Mouse (Mus musculus) erythroblast, embryonic 14.5 days (primary cell): ENCODE results near the gene Zfp948. TPM values are rescaled to one million over a fixed set of nuclear protein-coding genes. Genes with fewer than 3 reads are reported as not detected.

Experiments
- H3K27me3 ChIP-seq: 2 replicates; pipeline ENCODE4 v1.6.1; 2012; ENCODE audit warnings: inconsistent platforms; ENCODE audit not compliant: control insufficient read depth
- H3K36me3 ChIP-seq: 2 replicates; pipeline ENCODE4 v1.6.1; 2012; ENCODE audit warnings: mild to moderate bottlenecking, inconsistent platforms; ENCODE audit not compliant: control insufficient read depth
- H3K4me1 ChIP-seq: 2 replicates; pipeline ENCODE4 v1.6.1; 2012; ENCODE audit warnings: inconsistent platforms; ENCODE audit not compliant: control insufficient read depth
- H3K4me3 ChIP-seq: replicated peaks from 2 replicates; pipeline ENCODE3; 2012; ENCODE audit warnings: moderate library complexity, mild to moderate bottlenecking, inconsistent platforms
- H3K9me3 ChIP-seq: 2 replicates; pipeline ENCODE4 v1.6.1; 2012; ENCODE audit warnings: low read length, inconsistent platforms, mixed read lengths; ENCODE audit not compliant: control insufficient read depth
- GATA1 ChIP-seq: IDR thresholded peaks from 2 replicates; pipeline ENCODE4 v1.6.1; 2012; ENCODE audit warnings: low read length, inconsistent platforms, mixed read lengths
- TAL1 ChIP-seq: IDR thresholded peaks from 3 replicates; pipeline ENCODE4 v1.6.1; 2012; ENCODE audit warnings: low read length, inconsistent platforms, mixed read lengths
- polyA plus RNA-seq: library from polyadenylated mRNA; stranded (reverse); fragments of >175 nt; gene quantifications from 2 replicates; pipeline ENCODE4 v1.2.3, GENCODE M21; 2012

Zfp948 gene
- polyA plus RNA-seq: 0.09 and 0.14 TPM in 2 replicates

DNA sequence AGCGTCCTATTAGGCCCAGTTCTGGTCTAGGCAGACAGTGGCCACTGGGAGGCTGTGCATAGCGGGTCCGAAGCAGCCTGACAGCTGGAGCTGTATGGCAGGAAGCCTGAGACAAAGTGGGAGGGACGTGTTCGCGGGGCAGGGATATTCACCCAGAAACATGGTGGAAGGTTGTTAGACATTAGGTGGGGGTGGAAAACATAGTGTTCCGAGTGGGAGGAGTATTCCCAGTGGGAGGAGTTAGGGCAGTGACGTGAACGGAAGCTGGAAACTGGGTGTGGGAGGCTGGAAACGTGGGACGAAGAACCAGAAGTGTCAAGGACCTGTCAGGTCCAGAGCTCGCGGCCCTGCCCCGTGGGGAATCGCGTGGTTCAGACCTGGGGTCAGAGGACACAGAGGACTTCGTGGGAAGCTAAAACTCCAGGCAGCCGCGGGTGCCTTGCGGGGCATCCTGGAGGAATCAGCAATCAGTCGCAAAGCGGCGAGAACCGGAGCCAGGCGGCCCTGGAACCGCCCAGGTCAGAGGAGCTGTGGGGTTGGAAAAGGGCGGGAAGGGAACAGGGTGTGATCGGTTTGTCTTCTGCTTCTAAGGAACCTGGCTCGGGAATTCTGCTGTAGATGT lies at the start of gene Zfp948:
Gene Zfp948, plus strand, starts transcription at position 281 of the 622 bp plus-strand sequence.
- Histone ChIP-seq H3K4me1 (peaks cover 24% of the 10 kb centered on the region), H3K36me3 (peaks cover 9% of the 10 kb centered on the region), H3K27me3 (no peaks in the 10 kb centered on the region), H3K9me3 (no peaks in the 10 kb centered on the region), H3K4me3 (peak within 1 kb of the TSS; percentile 76)
- TF ChIP-seq GATA1 (no peak), TAL1 (no peak)

DNA sequence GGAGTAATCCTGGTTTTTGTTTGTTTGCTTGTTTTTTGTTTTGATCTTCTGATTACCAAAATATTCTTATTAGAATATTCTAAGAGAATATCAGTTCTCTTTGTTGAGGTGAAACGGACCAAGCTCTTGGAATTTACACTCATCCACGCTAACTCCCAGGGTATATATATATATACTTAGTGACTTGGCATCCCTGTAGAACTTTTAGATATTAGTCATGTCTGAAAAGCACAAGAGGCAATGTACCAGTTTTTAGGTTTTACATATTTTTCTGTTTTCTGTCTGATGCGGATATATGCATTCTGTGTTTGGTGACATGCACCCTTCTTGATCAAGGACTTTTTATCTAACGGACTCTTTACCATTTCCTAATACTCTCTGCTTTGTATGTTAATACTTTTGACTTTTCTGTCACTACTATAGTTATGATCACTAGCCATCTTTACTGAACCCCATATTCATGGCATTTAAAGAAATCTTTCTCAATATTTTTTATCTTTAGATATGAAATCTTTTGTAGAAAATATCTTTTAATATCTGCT lies 49.6 kb upstream of the Zfp948 start:
- Histone ChIP-seq H3K4me3 (peak overlapping the region; percentile 69), H3K9me3 (no peaks in the 10 kb centered on the region), H3K27me3 (no peaks in the 10 kb centered on the region), H3K4me1 (peaks cover 17% of the 10 kb centered on the region), H3K36me3 (no peaks in the 10 kb centered on the region)
- TF ChIP-seq GATA1: no peak
- TF ChIP-seq TAL1: no peak

GRCm38 (mm10) chr17:21526270-21526669 lies 40.5 kb upstream of the Zfp948 start:
- no peaks in the 10 kb centered on the region for H3K4me1 ChIP-seq
- no peaks in the 10 kb centered on the region for H3K27me3 ChIP-seq
- no peak for TF ChIP-seq TAL1
- TF ChIP-seq GATA1: no peak
- H3K4me3 ChIP-seq: no peak overlapping the region
- H3K36me3 ChIP-seq: no peaks in the 10 kb centered on the region
- H3K9me3 ChIP-seq: no peaks in the 10 kb centered on the region

- Histone ChIP-seq H3K36me3 (no peaks in the 10 kb centered on the region), H3K27me3 (no peaks in the 10 kb centered on the region), H3K4me3 (no peak overlapping the region), H3K4me1 (peaks cover 36% of the 10 kb centered on the region), H3K9me3 (no peaks in the 10 kb centered on the region)
- TF ChIP-seq GATA1 (no peak), TAL1 (no peak)
These were observed 36.0 kb upstream of the Zfp948 start for GRCm38 (mm10) chr17:21530645-21531330.

DNA sequence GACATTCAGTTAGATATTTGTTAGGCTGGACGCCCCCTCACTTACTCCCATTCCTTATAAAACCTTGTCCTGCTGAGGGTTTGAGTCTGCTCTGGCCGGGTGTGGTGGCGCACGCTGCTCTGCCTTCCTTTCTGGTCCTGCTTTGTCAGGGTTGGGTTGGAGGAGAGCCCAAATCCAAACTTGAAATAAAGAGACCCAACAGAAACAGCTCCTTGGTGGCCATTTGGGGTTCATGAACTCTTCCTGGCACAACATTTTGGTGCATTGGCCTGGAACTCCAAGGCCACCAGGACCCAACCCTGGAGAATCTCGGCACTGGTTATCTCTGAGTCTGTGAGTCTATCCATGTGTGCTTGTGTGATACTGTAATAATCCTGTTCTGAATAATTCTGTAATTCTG lies 35.2 kb upstream of the Zfp948 start:
- peaks cover 37% of the 10 kb centered on the region for H3K4me1 ChIP-seq
- no peaks in the 10 kb centered on the region for H3K9me3 ChIP-seq
- H3K27me3 ChIP-seq: no peaks in the 10 kb centered on the region
- peak overlapping the region; percentile 68 for H3K4me3 ChIP-seq
- TF ChIP-seq GATA1 (no peak), TAL1 (no peak)
- H3K36me3 ChIP-seq: no peaks in the 10 kb centered on the region

- no peaks in the 10 kb centered on the region for H3K9me3 ChIP-seq
- TF ChIP-seq TAL1: no peak
- no peak for TF ChIP-seq GATA1
- H3K4me3 ChIP-seq: peak overlapping the region; percentile 68
- H3K4me1 ChIP-seq: peaks cover 37% of the 10 kb centered on the region
- H3K36me3 ChIP-seq: no peaks in the 10 kb centered on the region
- no peaks in the 10 kb centered on the region for H3K27me3 ChIP-seq
These were observed 34.5 kb upstream of the Zfp948 start for GRCm38 (mm10) chr17:21532101-21532951.

DNA sequence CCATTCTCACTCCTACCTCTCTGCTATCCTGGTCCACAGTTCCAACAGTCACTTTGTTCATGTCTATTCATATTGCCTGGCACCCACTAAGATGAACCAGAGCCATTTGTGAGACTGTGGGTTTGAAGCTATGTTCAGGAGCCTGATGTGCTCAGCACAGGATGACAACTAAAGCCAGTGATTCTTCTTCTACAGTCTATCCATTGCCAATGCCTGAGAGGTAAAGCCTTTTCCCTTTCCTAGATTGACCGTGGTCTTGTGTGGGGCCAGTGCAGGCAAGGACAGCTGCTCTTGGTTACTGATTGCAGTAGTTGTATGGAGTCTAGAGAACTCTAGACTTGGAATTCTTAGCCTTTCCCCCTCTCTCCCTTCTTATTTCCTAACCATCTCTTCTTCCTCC lies 32.8 kb upstream of the Zfp948 start:
- Histone ChIP-seq H3K9me3 (no peaks in the 10 kb centered on the region), H3K36me3 (no peaks in the 10 kb centered on the region), H3K4me1 (peaks cover 37% of the 10 kb centered on the region), H3K4me3 (no peak overlapping the region), H3K27me3 (no peaks in the 10 kb centered on the region)
- TF ChIP-seq GATA1 (no peak), TAL1 (no peak)

GRCm38 (mm10) chr17:21534460-21535095 lies 32.2 kb upstream of the Zfp948 start:
- no peak for TF ChIP-seq TAL1
- TF ChIP-seq GATA1: no peak
- Histone ChIP-seq H3K4me3 (peak overlapping the region; percentile 2), H3K9me3 (no peaks in the 10 kb centered on the region), H3K36me3 (no peaks in the 10 kb centered on the region), H3K4me1 (peaks cover 37% of the 10 kb centered on the region), H3K27me3 (no peaks in the 10 kb centered on the region)
